Mouse (Mus musculus) cerebellum, adult 2 months (tissue): Measurements from ENCODE around the gene Dock6. TPM values are rescaled to one million over a fixed set of nuclear protein-coding genes. Genes with fewer than 3 reads are reported as not detected.

ENCODE experiments used
- DNase-seq, 2 experiments: peaks; one replicate each; pipeline ENCODE4 v3.0.0; 2021
- H3K27ac ChIP-seq: fragments of 200-500 bp; 2 replicates; pipeline ENCODE4 v1.5.1; 2012; ENCODE audit warnings: low read length, control low read depth, inconsistent platforms; ENCODE audit not compliant: insufficient read depth
- H3K27me3 ChIP-seq: fragments of 200-500 bp; 2 replicates; pipeline ENCODE4 v1.6.1; 2012; ENCODE audit warnings: inconsistent platforms, mild to moderate bottlenecking, low read length, moderate library complexity; ENCODE audit not compliant: control insufficient read depth, insufficient read depth
- H3K4me1 ChIP-seq: fragments of 200-500 bp; 2 replicates; pipeline ENCODE4 v1.6.1; 2011; ENCODE audit warnings: low read length; ENCODE audit not compliant: control insufficient read depth, insufficient read depth
- H3K4me3 ChIP-seq: fragments of 200-500 bp; replicated peaks from 2 replicates; pipeline ENCODE3; 2011; ENCODE audit warnings: mild to moderate bottlenecking, low read depth, low read length, control low read depth; ENCODE audit not compliant: insufficient read depth
- CTCF ChIP-seq: fragments of 200-500 bp; IDR thresholded peaks from 2 replicates; pipeline ENCODE4 v1.5.1; 2011; ENCODE audit warnings: low read depth, mild to moderate bottlenecking, control low read depth, low read length, moderate library complexity, borderline replicate concordance; ENCODE audit not compliant: insufficient read depth
- POLR2A ChIP-seq: fragments of 200-500 bp; IDR thresholded peaks from 2 replicates; pipeline ENCODE4 v1.6.1; 2011; ENCODE audit warnings: low read length, control low read depth, borderline replicate concordance; ENCODE audit not compliant: insufficient read depth
- WGBS: fragments of 180-500 bp; shearing (Covaris S2); methylation state at CpG from one replicate; pipeline ENCODE4 v1.1.7; 2018; 5-methylcytosine and 5-hydroxymethylcytosine counted together
- polyA plus RNA-seq: library from polyadenylated mRNA; depleted of rRNA; stranded (reverse); fragments of >200 nt; gene quantifications from 2 replicates; pipeline ENCODE4 v1.2.3, GENCODE M21; 2012

Dock6 gene
- polyA plus RNA-seq, 1 experiment: 41.4 TPM

DNA sequence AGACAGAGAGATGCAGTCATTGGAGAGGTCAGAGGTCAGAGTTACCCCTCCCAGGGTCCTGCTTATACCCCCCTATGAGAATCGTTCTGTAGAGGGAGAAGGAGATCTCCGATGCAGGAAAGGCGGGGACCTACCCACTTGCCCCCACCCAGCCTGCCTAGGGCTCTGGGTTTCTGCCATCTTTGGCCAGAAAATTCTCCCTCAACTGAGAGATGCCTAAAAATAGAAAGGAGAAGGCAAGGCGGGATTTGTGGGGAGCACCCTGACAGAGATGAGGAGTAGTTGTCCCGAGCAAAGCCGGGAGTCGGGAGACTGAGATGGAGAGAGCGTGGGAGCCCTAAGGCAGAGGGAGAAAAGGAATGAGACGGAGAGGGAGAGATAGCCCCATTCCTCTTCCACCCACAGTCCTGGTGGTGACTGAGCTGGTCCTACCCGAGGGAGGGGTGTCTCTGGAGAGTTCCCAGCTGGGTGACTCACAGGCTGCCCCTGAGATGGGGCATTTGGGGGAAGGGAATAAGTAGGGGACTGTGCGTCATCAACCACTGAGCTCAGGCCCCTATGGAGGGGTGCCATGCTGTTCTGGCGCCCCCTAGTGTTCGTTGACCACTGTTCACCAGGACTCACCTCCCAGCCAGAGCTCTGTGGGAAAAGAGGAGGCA lies 48.3 kb downstream of the Dock6 start:
- Histone ChIP-seq H3K27me3 (no peaks in the 10 kb centered on the region), H3K4me1 (peaks cover 9% of the 10 kb centered on the region), H3K4me3 (peak overlapping the region; percentile 75), H3K27ac (peak overlapping the region; percentile 95)
- peak; percentile 40; the same call in 1 of the 2 replicates for TF ChIP-seq POLR2A
- peak; percentile 94 for TF ChIP-seq CTCF
- 14% methylated on average over 13 of the region's 13 CpGs for WGBS
- peak; percentile 86 to 90 for DNase-seq

DNA sequence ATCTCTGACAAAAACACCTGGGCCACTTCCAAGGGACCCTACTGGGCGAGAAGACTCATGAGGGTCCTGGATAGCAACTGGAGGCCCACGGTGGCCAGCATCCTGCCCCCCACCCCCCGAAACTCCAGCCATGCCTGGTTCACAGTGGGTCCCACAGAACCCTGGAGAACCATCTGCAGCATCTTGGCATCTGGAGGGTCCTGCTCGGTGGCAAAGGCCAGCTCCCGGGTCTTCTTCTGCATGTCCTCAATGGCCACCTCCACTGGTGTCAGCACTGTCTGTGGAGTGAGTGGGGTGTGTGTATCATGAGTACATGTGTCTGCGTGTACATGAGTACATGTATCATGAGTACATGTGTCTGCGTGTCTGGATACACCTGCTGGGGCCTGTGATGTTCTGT lies 50.8 kb downstream of the Dock6 start:
- WGBS: 76% methylated on average over 7 of the region's 7 CpGs
- Histone ChIP-seq H3K27me3 (no peaks in the 10 kb centered on the region), H3K27ac (no peak overlapping the region), H3K4me1 (peaks cover 9% of the 10 kb centered on the region), H3K4me3 (no peak overlapping the region)
- no peak for DNase-seq
- TF ChIP-seq POLR2A: no peak
- no peak for TF ChIP-seq CTCF

DNA sequence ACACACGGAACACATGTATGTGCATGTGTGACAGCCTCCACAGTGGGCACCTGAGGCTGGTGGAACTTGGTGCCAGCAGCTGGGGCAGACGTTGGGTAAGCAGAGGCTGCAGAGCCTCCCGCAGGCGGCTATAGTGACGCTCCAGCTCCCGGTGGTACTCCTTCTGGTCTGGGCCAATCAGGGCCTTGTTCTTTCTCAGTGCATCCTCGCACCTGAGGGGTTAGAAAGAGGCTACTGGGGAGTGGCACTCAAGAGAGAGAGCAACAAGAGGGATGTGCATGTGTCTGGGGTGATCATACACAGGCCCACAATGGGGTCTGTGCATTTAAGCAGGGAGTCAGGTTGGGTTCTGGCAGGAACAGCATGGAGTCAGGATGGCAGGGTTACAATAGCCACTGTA lies 51.3 kb downstream of the Dock6 start:
- no peak overlapping the region for H3K4me3 ChIP-seq
- H3K4me1 ChIP-seq: peaks cover 12% of the 10 kb centered on the region
- H3K27me3 ChIP-seq: no peaks in the 10 kb centered on the region
- WGBS: 86% methylated on average over 7 of the region's 7 CpGs
- TF ChIP-seq POLR2A (no peak), CTCF (no peak)
- DNase-seq: no peak
- H3K27ac ChIP-seq: no peak overlapping the region

DNA sequence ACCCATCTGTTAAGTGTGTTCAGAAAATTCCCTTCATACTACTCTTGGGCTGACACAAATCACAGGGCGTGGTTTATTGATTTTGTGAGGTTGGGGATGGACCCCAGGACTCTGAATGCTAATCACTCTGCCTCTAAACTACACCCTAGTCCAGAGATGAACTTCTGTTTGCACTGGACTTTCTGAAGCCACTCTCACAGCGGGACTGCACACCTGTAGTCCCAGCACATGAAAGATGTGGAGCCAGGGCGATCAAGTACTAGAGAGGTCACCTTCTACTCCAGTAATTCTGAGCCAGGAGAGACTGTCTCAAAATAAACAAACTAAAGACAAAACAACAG lies 53.5 kb downstream of the Dock6 start:
- no peak for DNase-seq
- no peak for TF ChIP-seq CTCF
- no peak for TF ChIP-seq POLR2A
- H3K27ac ChIP-seq: no peak overlapping the region
- 67% methylated on average over 3 of the region's 3 CpGs for WGBS
- no peaks in the 10 kb centered on the region for H3K27me3 ChIP-seq
- peaks cover 17% of the 10 kb centered on the region for H3K4me1 ChIP-seq
- no peak overlapping the region for H3K4me3 ChIP-seq

DNA sequence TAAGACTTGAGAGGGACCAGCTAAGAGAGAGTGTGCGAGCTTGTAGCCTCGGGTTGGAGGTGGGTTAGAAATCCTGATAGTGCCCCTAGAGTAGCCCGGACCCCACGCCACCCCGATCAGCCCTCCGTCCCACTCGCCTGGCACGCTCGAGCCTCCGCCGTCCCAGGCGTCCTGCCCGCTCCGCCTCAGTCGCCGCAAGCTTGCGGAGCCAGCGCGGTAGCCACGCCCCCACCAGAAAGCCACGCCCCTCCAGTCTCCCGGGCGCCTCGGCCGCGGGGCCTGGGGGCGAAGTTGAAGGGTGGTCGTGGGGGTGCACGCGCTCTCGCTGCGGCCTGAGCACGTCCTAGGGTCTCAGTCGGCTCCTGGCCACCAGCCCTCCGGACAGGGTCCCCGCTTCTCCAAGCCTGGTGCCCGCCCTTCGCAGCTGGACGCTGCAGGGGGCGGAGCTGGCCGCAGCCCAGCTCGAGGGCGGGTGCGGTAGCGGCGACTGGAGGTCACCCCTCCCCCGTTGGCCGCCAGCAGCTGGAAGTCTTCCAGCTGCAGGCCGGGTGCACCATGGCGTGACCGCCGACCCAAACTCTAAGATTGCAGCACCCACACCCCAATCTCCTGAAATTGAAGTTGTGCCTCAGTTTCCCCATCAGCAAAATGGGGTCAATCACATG lies 54.0 kb downstream of the Dock6 start, which contains the start of gene Kank2:
TSS of gene Kank2 (minus strand) at position 400 of the 665 bp plus-strand sequence.
- H3K4me3 ChIP-seq: peak within 1 kb of the TSS; percentile 54
- H3K27ac ChIP-seq: 0 out of 2 replicates have a peak within 1 kb of the TSS, but pooled peaks have one; percentile 22
- peak; percentile 64 to 79 for DNase-seq
- WGBS: 1% methylated on average over 52 of the region's 52 CpGs
- peaks cover 12% of the 10 kb centered on the region for H3K4me1 ChIP-seq
- no peaks in the 10 kb centered on the region for H3K27me3 ChIP-seq
- TF ChIP-seq POLR2A (peak; percentile 33; the same call in 1 of the 2 replicates), CTCF (no peak)

DNA sequence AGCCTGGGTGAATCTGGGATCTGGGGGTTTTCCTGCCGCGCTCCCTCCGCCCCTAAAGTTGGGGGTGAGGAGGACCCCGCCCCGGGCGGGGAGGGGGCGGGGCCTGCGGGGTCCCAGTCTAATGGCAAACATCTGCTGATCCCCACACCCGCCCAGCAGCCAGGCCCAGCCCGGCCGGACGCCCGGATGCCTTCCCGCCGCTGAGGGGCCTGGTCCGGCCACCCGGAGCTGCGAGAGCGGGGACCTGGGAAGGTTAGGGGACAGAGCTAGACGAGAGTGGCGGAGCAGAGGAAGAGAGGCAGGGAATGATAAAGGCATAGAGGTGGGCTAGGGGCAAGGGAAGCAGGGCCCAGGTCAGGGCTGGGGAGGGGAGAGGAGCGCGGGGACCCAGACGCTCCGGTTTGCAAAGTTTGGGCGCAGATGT lies 54.5 kb downstream of the Dock6 start:
- H3K4me1 ChIP-seq: peaks cover 12% of the 10 kb centered on the region
- peak overlapping the region; percentile 54 for H3K4me3 ChIP-seq
- 0 out of 2 replicates have a peak overlapping the region, but pooled peaks have one; percentile 22 for H3K27ac ChIP-seq
- no peak for DNase-seq
- no peak for TF ChIP-seq CTCF
- no peak for TF ChIP-seq POLR2A
- H3K27me3 ChIP-seq: no peaks in the 10 kb centered on the region
- 2% methylated on average over 26 of the region's 26 CpGs for WGBS

DNA sequence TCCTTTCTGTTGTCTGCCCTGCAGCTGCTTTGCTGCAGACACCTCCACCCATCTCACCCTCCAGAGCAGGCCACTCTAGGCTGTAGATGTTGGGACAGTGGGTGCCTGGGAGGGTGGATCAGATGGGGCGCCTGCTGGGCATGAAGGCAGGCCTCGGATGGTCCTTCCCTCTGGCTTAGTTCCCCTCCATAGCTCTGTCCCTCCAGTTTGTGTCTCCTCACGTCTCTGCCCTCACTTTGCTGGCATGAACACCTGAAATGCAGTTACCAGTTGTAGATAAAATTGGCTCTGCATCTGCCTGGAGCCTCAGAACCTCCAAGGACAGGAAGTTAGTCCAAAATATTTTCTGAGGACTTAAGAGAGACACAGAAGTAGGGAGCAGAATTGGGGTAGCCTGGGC lies 55.5 kb downstream of the Dock6 start:
- TF ChIP-seq CTCF (no peak), POLR2A (no peak)
- no peak overlapping the region for H3K4me3 ChIP-seq
- H3K4me1 ChIP-seq: peaks cover 12% of the 10 kb centered on the region
- H3K27me3 ChIP-seq: no peaks in the 10 kb centered on the region
- WGBS: 76% methylated on average over 3 of the region's 3 CpGs
- no peak for DNase-seq
- H3K27ac ChIP-seq: no peak overlapping the region

DNA sequence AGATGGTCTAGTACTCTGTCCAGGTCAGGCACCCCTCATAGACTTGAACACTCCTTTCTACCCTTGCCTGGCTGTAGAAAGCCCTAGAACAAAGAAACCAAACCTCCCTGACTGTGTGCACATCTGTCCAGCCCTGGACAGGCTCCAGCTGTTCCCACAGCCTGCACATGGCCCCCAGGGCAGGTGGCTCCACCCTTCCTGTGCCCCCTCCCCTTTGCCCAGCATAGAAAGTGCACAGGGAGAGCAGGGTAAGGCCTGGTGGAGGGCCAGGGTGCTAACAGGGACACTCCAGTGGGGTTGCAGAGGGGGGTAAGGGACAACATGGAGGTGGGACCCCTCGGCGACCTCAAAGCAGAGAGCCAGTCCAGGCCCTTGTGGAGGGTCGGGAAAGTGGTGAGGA lies 56.2 kb downstream of the Dock6 start:
- TF ChIP-seq CTCF (no peak), POLR2A (no peak)
- 76% methylated on average over 3 of the region's 3 CpGs for WGBS
- DNase-seq: no peak
- H3K4me1 ChIP-seq: peaks cover 17% of the 10 kb centered on the region
- H3K27ac ChIP-seq: peak overlapping the region; percentile 70
- no peaks in the 10 kb centered on the region for H3K27me3 ChIP-seq
- H3K4me3 ChIP-seq: no peak overlapping the region
